Mouse (Mus musculus) T-helper 17 cell (primary cell): Measurements from ENCODE around the gene Cacna1f.

Experiments
- in situ Hi-C, 2 experiments: fragments of 300-600 bp; cut with MboI, MseI; formaldehyde crosslinking; loops; 1 replicate in 1 of 2; 2 replicates in 1 of 2; pipeline ENCODE4 v1.15.1; 2025; ENCODE audit warnings: high pct_unique_total_duplicates in 2 of 2

Gene Cacna1f

GRCm38 (mm10) chrX:7673578-7674281, 66.8 kb downstream of the Cacna1f start:
- in situ Hi-C loops: no loop called here

- in situ Hi-C loops: no loop called here
Observed at GRCm38 (mm10) chrX:7674284-7675000, 67.6 kb downstream of the Cacna1f start.

- in situ Hi-C loops: no loop called here
Observed at GRCm38 (mm10) chrX:7675001-7675380, 68.1 kb downstream of the Cacna1f start.

- in situ Hi-C loops: no loop called here
Observed at GRCm38 (mm10) chrX:7678986-7679385, 72.1 kb downstream of the Cacna1f start.

GRCm38 (mm10) chrX:7679405-7680056, 72.6 kb downstream of the Cacna1f start:
- in situ Hi-C loops: no loop called here

- in situ Hi-C loops: no loop called here
Observed at GRCm38 (mm10) chrX:7680057-7680412, 73.2 kb downstream of the Cacna1f start.

- in situ Hi-C loops: no loop called here
Observed at GRCm38 (mm10) chrX:7680864-7681263, 74.0 kb downstream of the Cacna1f start, which contains the start of gene Magix. Magix (minus strand) TSS chrX:7681251.
